9 mouse cellular contexts compared by ENCODE assay signal in genomic region chr6:49008420-49009160, GRCm38 (mm10). TPM values are rescaled to one million over a fixed set of nuclear protein-coding genes. Genes with fewer than 3 reads are reported as not detected.
DNase-seq lines count a peak whose midpoint lies in the region; ATAC-seq and TF ChIP-seq lines count a peak whose summit lies in the region.
"Had no signal": no experiment of that assay in that cellular context is flagged by ENCODE, and none has a peak within 500 bp of the region (broad histone marks: within the 10 kb centered on the region; RNA-seq: fewer than 3 reads in every experiment).

No protein-coding gene starts in this region.

- H3K9ac ChIP-seq in liver, embryonic 13.5 days: no peak overlapping the region

- H3K36me3 ChIP-seq in testis, adult 2 months (ENCODE audit: control insufficient read depth, insufficient read depth, low read length): no peaks in the 10 kb centered on the region
- H3K36me3 ChIP-seq in liver, embryonic 13.5 days: no peaks in the 10 kb centered on the region

- H3K4me2 ChIP-seq in liver, embryonic 13.5 days: peak overlapping the region; percentile 48

- H3K4me1 ChIP-seq in testis, adult 2 months (ENCODE audit: control insufficient read depth, insufficient read depth, low read length): peaks cover 7% of the 10 kb centered on the region
- peaks cover 6% of the 10 kb centered on the region; the same call in 1 of the 2 replicates for H3K4me1 ChIP-seq in liver, embryonic 13.5 days (replicated peaks)

- TF ChIP-seq CTCF in testis, adult 2 months (IDR thresholded peaks at IDR 0.05; ENCODE audit: control insufficient read depth, insufficient read depth, insufficient replicate concordance, low read depth, low read length): no peak

- no peak for TF ChIP-seq POLR2A in testis, adult 2 months (IDR thresholded peaks at IDR 0.05; ENCODE audit: control insufficient read depth, low read depth, low read length)

- 0 out of 2 replicates have a peak, but pooled peaks have one; percentile 33 for ATAC-seq in cerebellum, adult (ENCODE audit: insufficient number of reproducible peaks, low FRiP score, low TSS enrichment)
- no peak for ATAC-seq in liver, embryonic 13.5 days (ENCODE audit: low read depth)

- WGBS in liver, embryonic 13.5 days (ENCODE audit: insufficient replicate concordance): 27% methylated on average over 13 of the region's 13 CpGs

- no peaks in the 10 kb centered on the region for H3K27me3 ChIP-seq in testis, adult 2 months (ENCODE audit: control insufficient read depth, insufficient read depth, low read length)
- no peaks in the 10 kb centered on the region for H3K27me3 ChIP-seq in liver, embryonic 13.5 days

- H3K9me3 ChIP-seq in liver, embryonic 13.5 days (replicated peaks): 0 out of 2 replicates have a peak, but pooled peaks cover 3% of the 10 kb centered on the region

- no peak overlapping the region for H3K27ac ChIP-seq in testis, adult 2 months (ENCODE audit: control insufficient read depth, insufficient read depth, low read depth, low read length)
- H3K27ac ChIP-seq in liver, embryonic 13.5 days: no peak overlapping the region

- peak overlapping the region; percentile 49 for H3K4me3 ChIP-seq in testis, adult 2 months (ENCODE audit: control insufficient read depth, low read depth, low read length)
- 0 out of 2 replicates have a peak overlapping the region, but pooled peaks have one; percentile 21 for H3K4me3 ChIP-seq in liver, embryonic 13.5 days (replicated peaks)

- no peak for DNase-seq in cerebellum, postnatal 25 days
- no peak for DNase-seq in testis, postnatal 10 days (ENCODE audit: low spot score)
- DNase-seq in liver, embryonic 13.5 days: no peak
- no peak for DNase-seq in adipocyte (ENCODE audit: low spot score)
- no peak for DNase-seq in yolk sac, embryonic 10.5 days (ENCODE audit: low spot score)
- no peak for DNase-seq in thymus, postnatal 4 days

RNA-seq across cellular contexts. Expression of gene Svs1, which starts 21.9 kb away (rescaled TPM):
- 0.43 TPM in 1 of 2 replicates, not detected in the other for polyA plus RNA-seq in testis, adult 2 months (2012; rRNA removed)
- not detected in 2 replicates for polyA plus RNA-seq in liver, embryonic 13.5 days (2015; fragmentation: Nextera tagmentation; extraction: Ambion mirVana)
- polyA plus RNA-seq: cortical plate, adult 2 months had no signal

RNA-seq across cellular contexts. Expression of gene Gpnmb, which starts 27.8 kb away (rescaled TPM):
- 0.31 and 7.8 TPM in 2 replicates for polyA plus RNA-seq in testis, adult 2 months (2012; rRNA removed)
- 0.25 and 0.39 TPM in 2 replicates for polyA plus RNA-seq in liver, embryonic 13.5 days (2015; fragmentation: Nextera tagmentation; extraction: Ambion mirVana)

RNA-seq across cellular contexts. Expression of gene Doxl2, which starts 33.8 kb away (rescaled TPM):
- polyA plus RNA-seq in testis, adult 2 months (2012; rRNA removed): not detected in 2 replicates
- polyA plus RNA-seq in liver, embryonic 13.5 days (2015; fragmentation: Nextera tagmentation; extraction: Ambion mirVana): not detected in 2 replicates
- polyA plus RNA-seq: cortical plate, adult 2 months had no signal
